Mouse (Mus musculus): ENCODE data around the gene Abhd15.

- TF ChIP-seq CTCF (IDR thresholded peaks at IDR 0.05): no peak
- TF ChIP-seq EP300 (IDR thresholded peaks at IDR 0.05): no peak
Observed at GRCm38 (mm10) chr11:77490451-77490850, 24.5 kb upstream of the Abhd15 start.
